Mouse (Mus musculus): Measurements from ENCODE around the gene Zmynd8.

The Zmynd8 gene

DNA sequence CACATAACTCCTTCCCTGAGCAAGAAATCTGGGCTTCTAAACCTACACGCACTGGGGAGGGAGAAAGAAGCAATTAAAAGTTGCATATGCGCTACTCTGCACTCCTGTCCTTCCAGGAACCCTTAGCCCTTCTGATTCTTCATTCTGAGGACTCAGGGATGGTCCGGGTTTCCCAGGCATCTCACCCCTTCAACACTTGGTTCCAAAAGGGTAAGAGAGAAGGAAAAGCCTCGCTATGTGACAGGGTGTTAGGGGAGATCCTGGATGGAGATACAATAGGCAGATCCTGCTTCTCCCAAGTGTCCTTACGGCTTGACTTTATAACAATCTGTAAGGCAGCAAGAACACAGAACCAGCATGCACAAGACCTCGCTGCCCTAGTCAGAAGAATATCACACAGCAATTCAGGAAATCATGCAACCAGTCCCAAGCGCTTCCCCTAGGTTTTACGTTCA, 19.9 kb downstream of the Zmynd8 start:
- no peak for DNase-seq

DNA sequence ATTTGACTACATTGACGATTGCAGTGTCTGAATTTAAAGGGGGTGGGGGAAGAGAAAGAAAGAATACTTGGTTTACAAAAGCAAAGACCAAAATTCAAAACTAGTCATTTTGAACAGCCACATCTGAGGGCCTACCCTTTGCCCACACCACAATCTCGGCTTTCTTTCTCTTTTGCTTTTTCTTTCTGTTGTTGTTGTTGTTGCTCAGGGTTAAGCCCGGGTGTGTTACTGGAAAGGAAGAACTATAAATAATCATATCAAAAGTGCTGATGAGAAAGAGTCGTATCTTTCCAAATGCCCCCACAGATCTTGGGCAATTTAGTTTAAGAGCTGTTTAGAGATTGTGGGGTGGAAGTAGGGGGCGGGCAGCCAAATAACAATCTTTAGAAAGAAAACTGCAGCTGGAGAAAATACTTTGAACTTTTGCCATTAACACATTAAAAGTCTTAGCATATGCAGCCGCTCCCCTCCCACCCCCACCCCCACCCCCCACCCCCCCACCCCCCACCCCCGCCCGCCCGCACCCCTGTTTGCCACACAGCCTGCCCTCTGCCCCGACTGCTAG, 20.7 kb downstream of the Zmynd8 start:
- no peak for DNase-seq

DNA sequence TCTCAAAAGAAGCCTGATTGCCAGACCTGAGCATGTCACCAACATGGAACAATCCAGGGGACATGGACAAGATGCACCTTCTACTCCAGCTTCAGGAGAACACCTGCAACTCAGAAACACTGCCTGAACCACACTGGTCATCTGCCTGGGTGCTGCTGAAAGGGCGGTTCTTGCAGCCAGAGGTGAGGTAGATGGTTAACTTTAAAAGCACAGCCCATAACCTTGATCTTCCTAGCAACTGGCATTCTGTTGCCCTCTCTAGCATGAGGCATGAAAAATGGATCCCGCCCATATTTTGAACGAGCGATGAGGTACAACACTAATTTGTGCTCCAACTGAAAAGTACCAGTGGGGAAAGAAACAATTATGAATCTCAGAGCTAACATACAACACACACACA, 21.6 kb downstream of the Zmynd8 start:
- no peak for DNase-seq

DNA sequence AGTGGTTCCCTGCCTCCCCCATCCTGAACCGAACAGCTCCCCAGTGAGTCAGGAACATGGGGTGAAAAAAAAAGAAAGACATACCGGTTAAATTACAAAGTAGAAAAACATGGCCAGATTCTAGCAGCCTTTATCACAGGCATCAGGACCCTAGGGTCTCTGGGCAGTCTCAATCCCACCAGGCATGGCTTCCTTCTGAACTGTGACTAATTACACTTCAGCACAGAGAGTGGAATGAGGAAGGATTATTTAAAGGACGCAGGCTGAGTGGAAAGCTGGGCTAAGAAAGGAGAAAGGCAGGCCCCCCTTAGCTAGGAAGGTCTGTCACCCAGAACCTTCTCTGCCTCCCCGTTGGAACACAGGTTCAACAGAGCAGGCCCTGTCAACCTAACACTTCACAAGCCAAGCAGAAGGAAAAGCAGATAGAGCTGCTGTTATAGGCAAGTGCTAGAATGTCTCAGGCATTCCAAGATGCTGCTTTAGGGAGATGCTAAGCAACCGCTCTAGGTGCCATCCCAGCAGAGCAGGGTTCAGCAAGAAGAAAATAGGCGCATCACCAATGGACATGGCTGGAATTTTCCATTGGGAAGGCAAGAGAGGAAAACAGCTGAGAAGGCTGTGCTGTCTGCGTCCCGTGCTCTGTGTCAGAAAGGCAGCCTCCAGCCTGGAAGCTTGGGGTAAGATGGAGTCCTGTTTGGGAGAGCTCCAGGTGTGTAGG, 22.5 kb downstream of the Zmynd8 start:
- no peak for DNase-seq

DNA sequence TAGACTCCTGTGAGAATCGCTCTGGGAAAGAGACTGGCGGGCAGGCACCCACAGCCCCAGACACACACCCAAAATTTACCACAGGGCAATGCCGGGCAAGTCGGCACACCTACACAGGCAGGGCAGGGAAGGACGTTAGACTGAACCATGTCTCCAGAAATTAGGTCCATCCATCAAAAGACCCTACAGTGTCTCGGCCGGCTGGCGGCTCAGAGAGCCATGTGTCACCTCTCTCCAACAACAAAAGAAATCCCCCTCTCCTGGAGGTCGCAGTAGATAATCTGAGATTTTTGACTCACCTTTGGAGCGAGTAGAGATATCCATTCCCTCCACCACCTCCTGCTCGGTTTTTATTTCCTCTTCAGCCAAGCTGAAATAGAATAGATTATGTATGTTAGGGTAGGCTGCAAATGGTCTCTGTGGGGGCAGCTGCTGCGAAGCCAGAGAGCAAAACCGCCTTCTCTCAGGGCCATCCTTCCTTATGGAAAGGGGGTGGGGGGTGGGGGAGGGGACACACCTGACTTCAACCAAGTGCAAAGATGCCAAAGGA, 23.3 kb downstream of the Zmynd8 start:
- DNase-seq = no peak

DNA sequence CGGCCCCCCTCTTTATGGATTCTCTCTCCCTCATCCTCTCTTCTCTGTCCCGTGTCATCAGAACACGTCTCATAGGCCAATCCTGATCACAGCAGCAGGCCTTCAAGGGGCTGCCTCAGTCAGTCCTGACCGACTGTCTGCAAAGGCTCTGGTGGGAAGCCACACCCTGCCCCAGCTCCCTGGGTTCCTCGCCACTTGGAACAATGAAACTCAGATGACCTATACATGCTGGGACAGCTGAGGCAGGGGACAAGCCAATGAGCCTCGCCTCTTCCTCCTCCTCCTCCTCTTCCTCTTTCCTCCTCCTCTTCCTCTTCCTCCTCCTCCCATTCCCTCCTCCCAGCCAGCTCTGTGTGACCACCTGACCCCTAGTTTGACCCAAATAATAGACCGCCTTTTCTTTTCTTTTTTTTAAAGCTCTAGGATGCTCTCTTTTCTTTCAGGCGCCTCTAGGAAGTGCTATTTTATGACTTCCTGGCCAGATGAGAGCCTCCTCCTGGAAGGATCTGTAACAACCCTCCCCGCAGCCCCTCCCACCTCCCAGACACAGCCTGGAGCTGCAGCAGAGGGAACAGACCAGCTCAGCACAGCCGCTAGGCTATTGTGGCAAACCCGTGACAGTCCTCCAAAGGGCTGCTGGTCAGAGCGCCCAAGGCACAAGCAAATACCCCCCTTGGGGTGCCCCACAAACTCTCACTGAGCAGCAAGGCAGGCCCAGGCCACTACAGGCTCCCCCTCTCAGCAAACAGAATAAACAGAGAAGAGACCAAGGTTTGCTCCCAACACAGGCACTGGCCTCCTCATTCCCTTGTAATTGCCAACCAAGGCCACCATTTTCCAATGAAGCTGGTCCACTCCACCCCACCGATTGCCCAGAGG, 24.1 kb downstream of the Zmynd8 start:
- no peak for DNase-seq

DNA sequence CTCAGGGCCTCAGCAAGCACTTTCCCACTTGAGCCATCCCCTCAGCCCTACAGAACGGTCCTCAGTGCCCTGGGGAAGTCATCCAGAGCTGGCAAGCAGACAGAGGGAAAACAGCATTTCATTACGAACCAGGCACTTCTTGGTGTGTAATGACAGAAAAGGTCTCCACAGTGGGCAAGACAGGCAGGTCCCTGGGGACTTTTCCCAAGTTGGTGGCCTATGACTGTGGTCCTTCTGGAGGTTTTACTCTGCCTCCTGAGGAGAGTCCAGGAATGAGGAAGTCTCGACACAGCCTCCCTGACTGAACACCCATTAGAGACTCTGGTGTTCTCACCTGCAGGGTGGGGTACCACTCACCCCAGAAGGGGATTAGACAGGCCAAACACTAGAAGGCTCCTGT, 25.0 kb downstream of the Zmynd8 start:
- no peak for DNase-seq

DNA sequence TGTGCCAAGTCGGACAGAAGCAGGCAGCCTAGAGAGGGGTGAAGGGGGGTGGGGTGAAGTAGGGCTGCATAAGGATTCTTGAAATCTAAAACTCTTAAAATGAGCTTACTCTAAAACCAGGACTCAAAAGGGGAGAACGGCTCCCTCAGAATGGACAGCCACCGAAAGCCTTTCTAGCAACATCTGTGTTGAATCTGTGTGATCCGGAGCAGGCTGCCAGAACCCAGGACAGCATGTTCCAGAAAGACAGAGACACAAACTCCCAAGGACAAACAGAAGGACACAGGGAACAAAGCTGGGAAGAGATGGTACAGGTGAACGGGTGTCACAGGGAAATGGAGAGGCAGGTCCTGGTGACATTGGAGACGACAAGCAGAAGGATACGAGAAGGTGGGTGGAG, 25.6 kb downstream of the Zmynd8 start:
- no peak for DNase-seq

DNA sequence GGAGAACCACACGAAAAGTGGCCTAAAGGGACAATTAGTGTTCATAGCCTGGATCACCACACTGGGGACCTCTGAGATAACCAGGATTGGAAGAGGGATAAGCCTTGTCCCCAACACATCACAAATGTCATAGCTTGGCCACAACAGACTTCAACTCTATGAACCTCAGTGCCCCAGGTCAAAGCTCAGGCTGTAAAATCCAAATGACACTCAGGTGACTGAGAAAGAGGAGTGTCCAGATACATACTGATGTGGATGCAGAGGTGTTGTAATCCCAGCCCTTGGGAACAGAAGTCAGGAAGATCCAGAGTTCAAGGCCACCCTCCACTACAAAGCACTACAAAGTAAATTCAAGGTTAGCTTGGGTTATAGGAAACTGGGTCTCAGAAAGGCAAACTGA, 29.6 kb downstream of the Zmynd8 start:
- DNase-seq = no peak

DNA sequence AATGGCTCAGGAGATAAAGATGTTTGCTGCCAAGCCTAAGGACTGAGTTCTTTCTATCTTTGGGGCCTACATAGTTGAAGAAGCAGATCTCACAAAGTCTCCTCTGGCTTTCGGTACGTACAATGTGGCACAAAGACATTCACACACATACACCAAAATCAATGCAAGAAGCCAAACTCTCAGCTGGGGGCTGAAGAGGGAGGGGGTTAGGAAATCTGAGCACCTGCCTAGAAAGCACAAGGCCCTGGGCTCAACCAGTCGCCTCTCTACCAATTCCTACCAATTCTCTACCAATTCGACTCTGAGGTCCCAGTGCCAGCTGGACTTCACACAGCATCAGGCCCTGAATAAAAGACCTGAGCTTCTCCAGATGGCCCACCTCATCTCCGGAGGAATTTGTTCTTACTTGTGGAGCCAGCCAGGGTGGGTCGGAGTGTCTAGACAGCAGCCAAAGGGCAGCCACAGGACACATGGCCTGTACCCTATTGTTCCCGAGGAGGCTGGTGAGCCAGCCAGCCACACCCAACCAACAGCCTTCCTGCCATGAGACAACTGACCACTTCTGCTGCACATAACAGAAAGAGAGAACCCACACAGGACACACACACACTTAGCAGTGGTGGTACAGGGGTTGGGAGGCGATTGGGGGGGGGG, 30.2 kb downstream of the Zmynd8 start:
- no peak for DNase-seq

DNA sequence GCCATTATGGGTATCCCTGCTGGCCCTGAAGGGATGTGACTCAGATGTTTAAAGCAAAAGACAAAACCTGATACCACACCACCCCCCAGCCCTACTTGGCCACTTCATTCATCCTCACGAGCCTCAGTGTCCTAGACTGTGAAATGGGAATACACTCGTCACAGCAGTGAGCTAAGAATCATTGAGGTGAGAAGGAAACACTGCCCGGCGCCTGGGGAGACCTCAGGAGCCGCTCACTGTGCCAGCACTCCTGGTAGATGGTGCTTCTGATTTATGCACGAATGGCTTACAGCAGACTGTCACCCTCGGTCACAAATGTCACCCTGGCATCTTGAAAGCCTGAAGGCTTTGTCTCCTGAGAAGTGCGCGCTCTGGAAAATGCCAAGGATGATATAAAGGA, 31.3 kb downstream of the Zmynd8 start:
- no peak for DNase-seq

DNA sequence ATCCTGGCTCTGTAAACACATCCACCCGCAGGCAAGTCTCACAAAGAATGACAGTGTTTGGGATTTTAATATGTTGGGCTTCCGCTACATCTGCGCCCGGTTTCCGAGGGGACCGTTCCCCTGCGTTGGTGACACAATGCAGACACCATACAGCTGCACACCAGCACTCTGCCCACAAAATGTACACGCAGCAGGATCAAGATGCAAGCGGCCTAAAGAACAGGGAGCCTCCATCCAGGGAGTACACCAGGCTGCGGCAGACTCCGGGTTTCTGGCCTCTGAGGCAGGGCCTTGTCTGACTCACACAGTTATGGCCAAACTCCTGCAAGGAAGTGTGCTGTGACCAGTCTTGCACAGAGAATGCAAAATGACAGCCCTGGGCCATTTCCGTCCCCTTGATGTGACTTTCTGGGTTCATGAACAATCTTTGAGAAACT, 31.8 kb downstream of the Zmynd8 start:
- DNase-seq = no peak

DNA sequence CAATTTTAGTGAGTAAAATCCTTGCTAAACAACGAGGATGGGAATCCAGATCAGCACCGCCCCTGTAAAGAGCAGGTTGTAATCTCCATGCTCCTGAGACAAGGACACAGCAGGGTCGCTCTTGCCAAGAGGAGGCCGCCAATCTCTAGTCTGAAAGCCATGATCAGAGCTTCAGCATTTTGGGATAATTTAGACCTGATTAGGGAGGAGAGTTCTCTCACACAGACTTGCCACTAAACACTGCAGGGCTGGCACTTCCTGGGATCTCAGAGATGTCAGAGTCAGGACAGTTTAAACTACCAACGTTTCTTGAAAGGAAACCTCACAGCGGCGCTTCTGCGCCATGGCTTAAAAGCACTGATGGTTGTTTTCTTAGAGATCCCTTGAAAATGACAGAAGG, 32.4 kb downstream of the Zmynd8 start:
- DNase-seq = no peak

DNA sequence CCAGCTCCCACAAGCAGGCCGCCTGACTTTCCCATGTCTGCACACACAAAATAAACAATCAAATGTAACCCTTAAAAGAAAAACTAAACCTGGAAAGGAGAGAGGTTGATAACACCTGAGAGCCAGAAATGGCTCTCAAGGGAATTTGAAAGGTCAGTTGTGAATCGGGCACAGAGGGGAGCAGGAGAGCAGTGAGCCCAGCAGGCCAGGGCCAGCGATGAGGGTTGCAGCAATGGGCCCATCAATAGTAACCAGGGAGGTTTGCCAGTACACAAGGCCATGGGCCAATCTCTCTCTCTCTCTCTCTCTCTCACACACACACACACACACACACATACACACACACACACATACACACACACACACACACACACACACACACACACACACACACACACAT, 34.0 kb downstream of the Zmynd8 start:
- no peak for DNase-seq

DNA sequence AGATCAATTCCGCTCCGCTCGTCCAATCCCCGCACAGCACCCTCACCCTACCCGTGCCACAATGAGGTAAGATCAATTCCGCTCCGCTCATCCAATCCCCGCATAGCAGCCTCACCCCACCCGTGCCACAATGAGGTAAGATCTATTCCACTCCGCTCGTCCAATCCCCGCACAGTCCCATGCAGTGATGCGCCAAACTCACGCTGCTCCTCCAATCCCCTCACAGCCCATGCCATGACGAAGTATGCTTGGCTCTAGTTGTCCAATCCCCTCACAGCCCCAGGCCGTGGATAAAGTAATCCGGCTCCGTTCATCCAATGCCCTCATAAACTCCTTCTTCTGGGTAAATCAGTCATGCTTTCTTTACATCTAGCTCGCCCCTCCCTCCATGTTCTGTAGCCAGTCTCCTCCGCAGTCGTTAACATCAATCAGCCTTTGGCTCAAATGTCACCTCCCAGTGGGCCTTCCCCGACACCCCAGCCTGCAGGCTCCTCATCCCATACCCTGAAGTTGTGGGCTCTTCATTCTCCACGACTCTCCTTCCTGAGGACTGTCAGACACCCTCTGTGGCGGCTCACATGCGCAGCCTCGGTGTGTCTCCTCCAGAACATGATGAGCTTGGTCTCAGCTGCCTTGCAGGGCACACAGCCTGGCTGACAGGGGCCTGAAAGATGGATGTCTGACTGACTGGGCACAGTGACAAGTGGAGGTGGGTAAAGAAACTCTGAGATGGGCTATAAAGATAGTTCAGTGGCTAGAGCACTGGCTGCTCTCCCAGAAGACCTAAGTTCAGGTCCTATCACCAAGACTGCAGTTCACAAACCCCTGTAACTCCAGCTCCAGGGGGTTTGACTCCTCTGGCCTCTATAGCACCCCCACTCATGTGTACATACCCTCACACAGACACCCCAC, 36.9 kb downstream of the Zmynd8 start:
- no peak for DNase-seq

DNA sequence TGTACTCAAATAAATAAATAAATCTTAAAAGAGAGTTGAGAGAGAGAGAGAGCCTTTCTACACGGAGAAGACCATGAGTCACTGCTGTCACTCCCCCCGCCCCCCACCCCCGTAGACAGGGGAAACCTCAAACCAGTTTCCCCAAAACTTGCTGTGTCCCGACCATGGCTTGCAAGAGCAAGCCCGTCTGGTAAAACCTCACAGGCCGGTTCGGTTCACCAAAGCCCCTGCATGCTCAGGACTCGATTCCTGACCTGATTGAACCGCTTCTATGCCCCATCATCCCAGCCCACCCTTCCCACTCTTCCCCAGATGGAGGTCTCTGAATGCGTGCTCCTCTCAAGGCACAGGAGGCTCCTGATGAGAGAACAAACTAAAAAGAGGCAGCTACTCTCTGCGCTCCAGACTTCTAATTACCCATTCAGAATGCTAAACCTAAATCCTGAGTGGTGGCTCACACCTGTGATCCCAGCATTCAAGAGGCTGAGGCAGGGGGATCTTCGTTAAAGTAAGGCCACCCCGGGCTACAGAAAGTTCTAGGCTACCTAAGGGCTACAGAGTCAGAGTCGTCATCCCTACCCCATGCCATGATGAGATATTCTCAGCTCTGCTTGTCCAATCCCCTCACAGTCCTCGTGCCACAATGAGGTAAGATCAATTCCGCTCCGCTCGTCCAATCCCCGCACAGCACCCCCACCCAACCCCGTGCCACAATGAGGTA, 37.7 kb downstream of the Zmynd8 start:
- no peak for DNase-seq

DNA sequence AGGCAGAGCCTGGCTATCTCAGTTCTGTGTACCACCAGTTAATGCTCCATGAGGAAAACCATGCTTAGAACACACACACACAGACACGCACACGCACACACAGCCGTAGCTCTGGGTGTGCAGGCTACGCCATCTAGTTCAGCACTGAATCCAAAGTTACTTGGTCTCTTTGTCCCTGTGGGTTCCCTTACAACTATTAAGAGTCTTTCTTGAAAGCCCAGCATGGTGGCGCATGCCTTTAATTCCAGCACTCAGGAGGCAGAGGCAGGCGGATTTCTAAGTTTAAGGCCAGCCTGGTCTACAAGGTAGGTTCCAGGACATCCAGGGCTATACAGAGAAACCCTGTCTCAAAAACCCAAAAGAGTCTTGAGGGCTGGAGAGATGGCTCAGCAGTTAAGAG, 38.4 kb downstream of the Zmynd8 start:
- no peak for DNase-seq

DNA sequence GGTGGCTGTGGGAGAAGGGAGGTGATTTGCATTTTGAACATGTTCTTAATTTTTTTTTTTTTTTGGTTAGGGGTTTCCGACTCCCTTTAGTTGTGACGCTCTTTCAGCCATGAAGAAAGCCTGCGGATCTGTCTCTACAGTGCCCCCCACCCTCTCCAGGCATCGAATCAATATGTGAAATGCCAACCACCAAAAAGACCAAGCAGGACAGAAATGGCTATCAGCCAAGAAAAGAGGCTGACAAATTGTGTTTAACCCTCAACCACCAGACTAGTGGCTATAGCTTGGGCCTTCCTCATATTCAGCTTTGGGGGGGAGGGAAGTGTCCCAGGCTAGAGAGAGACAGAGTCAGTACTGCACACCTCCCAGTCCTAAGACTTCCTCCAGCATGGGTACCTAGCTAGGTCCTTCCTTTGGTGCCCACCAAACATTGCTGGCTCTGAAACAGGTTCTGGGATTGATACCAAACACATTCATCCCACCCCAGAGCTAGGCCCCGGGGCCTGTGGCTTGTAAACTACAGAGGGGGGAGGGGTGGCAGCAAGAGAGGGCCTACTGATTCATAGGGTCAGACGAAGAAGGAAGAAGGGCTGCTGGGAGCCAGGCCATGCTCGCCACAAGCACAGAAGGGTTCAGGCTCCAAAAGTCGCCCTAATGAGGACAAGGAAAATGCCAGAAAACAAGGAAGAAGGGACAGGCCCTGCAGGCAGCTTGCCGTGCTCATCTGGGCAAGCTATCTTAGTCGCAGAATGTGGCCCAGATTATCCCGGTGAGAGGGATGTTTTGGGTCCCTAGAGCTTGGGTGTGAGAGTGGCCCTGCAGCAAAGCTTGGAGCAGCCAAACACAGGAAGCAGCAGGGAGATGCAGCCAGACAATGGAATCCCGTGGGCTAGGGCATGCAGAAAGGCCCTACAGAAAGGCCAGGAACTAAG, 40.1 kb downstream of the Zmynd8 start:
- no peak for DNase-seq

DNA sequence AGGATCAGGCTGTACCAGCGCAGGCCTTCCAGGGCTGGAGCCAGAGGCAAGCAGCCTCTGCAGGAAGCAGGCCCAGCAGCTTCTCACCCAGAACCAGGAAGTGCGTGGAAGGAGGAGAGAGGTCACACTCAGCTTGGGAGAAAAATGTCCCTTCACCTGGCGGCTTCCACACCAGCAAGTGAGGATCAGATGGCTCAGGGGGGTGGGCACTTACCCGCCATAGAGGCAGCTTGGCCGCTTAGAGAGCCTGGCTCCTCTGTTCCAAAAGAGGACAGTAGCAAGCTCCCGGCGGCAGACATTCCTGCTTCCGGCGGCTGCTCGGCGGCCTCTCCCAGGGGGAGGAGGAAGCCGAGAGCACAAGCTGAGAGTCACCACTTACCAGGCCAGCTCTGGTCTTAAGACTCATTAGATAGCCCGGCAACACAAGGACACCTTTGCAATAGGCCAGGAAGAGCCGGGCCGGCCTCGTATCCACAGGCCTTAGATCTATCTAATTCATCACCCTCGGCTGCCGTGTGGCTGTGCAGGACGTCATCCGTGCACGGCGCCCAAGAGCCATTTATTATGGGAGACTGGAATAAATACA, 40.9 kb downstream of the Zmynd8 start:
- DNase-seq = no peak

DNA sequence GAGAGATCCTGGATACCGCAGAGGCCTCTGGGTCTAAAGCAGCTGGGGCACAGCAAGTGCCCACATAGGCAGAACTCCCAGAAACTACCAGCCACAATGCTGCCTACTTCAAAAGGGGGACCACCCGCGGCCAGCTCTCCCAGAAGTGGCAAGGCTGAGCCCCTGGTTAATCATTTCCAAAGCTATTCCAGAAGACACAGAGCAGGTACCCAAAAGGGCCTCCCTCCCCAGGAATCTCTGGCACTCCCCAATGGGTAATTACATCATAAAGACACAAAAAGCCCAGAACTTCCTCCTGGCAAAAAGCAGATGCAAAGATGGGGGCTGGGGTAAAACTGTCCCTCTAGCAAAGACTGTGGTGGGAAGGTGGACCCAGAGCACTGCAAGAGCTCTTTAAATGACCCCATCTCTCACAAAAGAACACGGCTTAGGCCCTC, 41.4 kb downstream of the Zmynd8 start:
- no peak for DNase-seq

Measured in thymus, postnatal 25 days (tissue).